Mouse (Mus musculus) midbrain, embryonic 11.5 days (tissue): ENCODE data around the gene Gm10135. TPM values are rescaled to one million over a fixed set of nuclear protein-coding genes. Genes with fewer than 3 reads are reported as not detected.
A peak's percentile ranks its signal among the peaks of the same experiment; 100 is the strongest.
"Not testable (repeated sequence)": the region's sequence is repeated elsewhere in the genome, so short reads cannot be mapped to it uniquely, and the experiment has no call there.

Experiments used
- ATAC-seq: fragments of 200-750 bp; cut with Nextera tagmentation; 2 replicates; pipeline ENCODE4 v1.8.0; 2017; ENCODE audit warnings: moderate TSS enrichment, moderate library complexity; ENCODE audit not compliant: low FRiP score
- DNase-seq: peaks from one replicate; pipeline ENCODE4 v3.0.0; 2015; ENCODE audit warnings: low spot score; ENCODE audit errors: missing footprints
- H3K27ac ChIP-seq: fragments of 300-500 bp; sonication (generic); 2 replicates; pipeline ENCODE4 v1.5.1; 2014; ENCODE audit warnings: low read depth, low read length
- H3K27me3 ChIP-seq: fragments of 300-500 bp; sonication (generic); 2 replicates; pipeline ENCODE4 v1.6.1; 2014; ENCODE audit warnings: mild to moderate bottlenecking, low read length, moderate library complexity, mixed read lengths; ENCODE audit not compliant: control insufficient read depth, insufficient read depth
- H3K36me3 ChIP-seq: fragments of 300-500 bp; sonication (generic); 2 replicates; pipeline ENCODE4 v1.6.1; 2014; ENCODE audit warnings: mild to moderate bottlenecking, low read length, moderate library complexity, mixed read lengths; ENCODE audit not compliant: control insufficient read depth, insufficient read depth
- H3K4me1 ChIP-seq: fragments of 300-500 bp; sonication (generic); 2 replicates; pipeline ENCODE4 v1.6.1; 2014; ENCODE audit warnings: low read length; ENCODE audit not compliant: control insufficient read depth, insufficient read depth
- H3K4me2 ChIP-seq: fragments of 300-500 bp; sonication (generic); 2 replicates; pipeline ENCODE4 v1.6.1; 2014; ENCODE audit warnings: mild to moderate bottlenecking, moderate library complexity
- H3K4me3 ChIP-seq: fragments of 300-500 bp; sonication (generic); 2 replicates; pipeline ENCODE4 v1.5.1; 2014; ENCODE audit warnings: low read depth, low read length
- H3K9ac ChIP-seq: fragments of 300-500 bp; sonication (generic); 2 replicates; pipeline ENCODE4 v1.6.1; 2014; ENCODE audit warnings: low read length
- H3K9me3 ChIP-seq: fragments of 300-500 bp; sonication (generic); 2 replicates; pipeline ENCODE4 v1.6.1; 2016; ENCODE audit warnings: low read length; ENCODE audit not compliant: control insufficient read depth
- WGBS: fragments of 180-500 bp; shearing (Covaris S2); extraction: QIAGEN DNeasy Blood & Tissue Kit; methylation state at CpG from one replicate; pipeline ENCODE4 v1.1.7; 2014; 5-methylcytosine and 5-hydroxymethylcytosine counted together
- polyA plus RNA-seq: library from polyadenylated mRNA; unstranded; fragments of >200 nt; fragmentation: Nextera tagmentation; extraction: Ambion mirVana; gene quantifications from 2 replicates; pipeline ENCODE4 v1.2.1, GENCODE M21; 2014

Gene Gm10135
- polyA plus RNA-seq, 1 experiment from 2014 or later, result not detected

GRCm38 (mm10) chr5:72950252-72950651 is 24.2 kb downstream of the Gm10135 start:
- Histone ChIP-seq H3K27me3 (no peaks in the 10 kb centered on the region), H3K27ac (no peak overlapping the region), H3K4me2 (no peak overlapping the region), H3K9ac (no peak overlapping the region), H3K4me3 (no peak overlapping the region), H3K36me3 (peaks cover 3% of the 10 kb centered on the region), H3K9me3 (no peaks in the 10 kb centered on the region), H3K4me1 (no peaks in the 10 kb centered on the region)
- WGBS, result 95% methylated on average over 2 of the region's 2 CpGs
- ATAC-seq (no peak), DNase-seq (no peak)

DNA sequence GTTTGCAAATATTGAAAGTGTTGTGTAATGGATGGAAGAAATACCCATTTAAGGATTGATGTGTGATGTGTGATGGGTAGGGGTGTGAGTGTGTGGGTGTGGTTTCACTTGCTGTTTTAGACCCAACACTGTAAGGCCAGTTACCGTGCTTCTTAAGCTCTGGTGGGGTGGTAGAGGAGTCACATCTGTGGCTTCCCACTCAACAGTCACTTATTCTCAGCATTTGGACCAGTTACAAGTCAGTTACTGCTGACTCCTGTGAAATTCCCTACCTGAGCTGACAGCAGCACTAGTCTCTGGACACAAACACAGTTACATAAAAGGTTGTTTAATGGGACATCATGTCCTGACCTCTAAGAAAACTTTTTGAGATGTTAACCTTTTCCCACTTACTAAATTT is 26.4 kb downstream of the Gm10135 start:
- Histone ChIP-seq H3K4me2 (no peak overlapping the region), H3K9me3 (no peaks in the 10 kb centered on the region), H3K36me3 (peaks cover 3% of the 10 kb centered on the region), H3K9ac (no peak overlapping the region), H3K27ac (no peak overlapping the region), H3K27me3 (no peaks in the 10 kb centered on the region), H3K4me1 (no peaks in the 10 kb centered on the region), H3K4me3 (no peak overlapping the region)
- 93% methylated on average over 1 of the region's 1 CpGs for WGBS
- DNase-seq (no peak), ATAC-seq (no peak)

DNA sequence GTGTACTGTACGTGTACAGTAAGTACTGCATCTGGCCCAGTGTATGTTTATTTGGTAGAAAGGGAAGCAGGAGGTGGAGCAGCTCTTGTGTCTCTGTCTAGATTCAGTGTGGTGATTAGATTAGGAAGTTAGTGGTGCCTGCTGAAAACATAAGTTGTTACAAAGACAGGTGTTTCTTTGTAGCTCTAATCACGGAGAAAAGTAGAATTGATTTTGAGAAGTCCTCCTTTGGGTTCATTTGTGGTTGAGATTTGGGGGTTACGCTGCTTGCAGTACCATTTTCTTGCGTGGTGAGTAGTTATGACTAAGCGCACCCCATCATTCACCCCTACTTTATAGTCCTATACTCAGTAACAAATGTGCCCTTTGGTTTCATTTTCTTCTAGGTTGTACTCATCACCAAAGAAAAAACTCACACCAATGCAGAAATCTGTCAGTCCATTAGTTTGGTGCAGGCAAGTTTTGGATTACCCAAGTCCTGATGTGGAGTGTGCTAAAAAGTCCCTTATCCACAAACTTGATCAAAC is 33.5 kb downstream of the Gm10135 start:
- Histone ChIP-seq H3K9ac (no peak overlapping the region), H3K4me3 (no peak overlapping the region), H3K27ac (no peak overlapping the region), H3K4me2 (no peak overlapping the region), H3K36me3 (no peaks in the 10 kb centered on the region), H3K27me3 (no peaks in the 10 kb centered on the region), H3K9me3 (no peaks in the 10 kb centered on the region), H3K4me1 (no peaks in the 10 kb centered on the region)
- no peak for ATAC-seq
- 96% methylated on average over 5 of the region's 5 CpGs for WGBS
- peak; percentile 21 for DNase-seq

DNA sequence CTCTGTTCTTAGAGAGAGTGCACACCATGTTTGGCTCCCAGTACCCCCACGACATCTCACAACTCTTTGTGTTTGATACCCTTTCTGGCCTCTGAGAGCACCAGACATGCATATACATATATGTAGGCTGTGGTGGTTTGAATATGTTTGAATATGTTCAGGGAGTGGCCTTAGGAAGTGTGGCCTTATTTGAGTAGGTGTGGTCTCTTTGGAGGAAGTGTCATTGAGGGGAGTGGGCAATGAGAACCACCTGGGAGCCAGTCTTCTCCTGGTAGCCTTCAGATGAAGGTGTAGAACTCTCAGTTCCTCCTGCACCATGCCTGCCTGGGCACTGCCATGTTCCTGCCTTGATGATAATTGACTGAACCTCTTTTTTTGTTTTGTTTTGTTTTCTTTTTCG is 35.2 kb downstream of the Gm10135 start:
- Histone ChIP-seq H3K9me3 (no peaks in the 10 kb centered on the region), H3K27ac (no peak overlapping the region), H3K4me3 (no peak overlapping the region), H3K36me3 (no peaks in the 10 kb centered on the region), H3K9ac (no peak overlapping the region), H3K4me2 (no peak overlapping the region), H3K4me1 (no peaks in the 10 kb centered on the region), H3K27me3 (no peaks in the 10 kb centered on the region)
- WGBS, result 94% methylated on average over 2 of the region's 2 CpGs
- DNase-seq (peak; percentile 45), ATAC-seq (no peak)

- not testable (repeated sequence) for H3K4me3 ChIP-seq, H3K9ac ChIP-seq, ATAC-seq, H3K36me3 ChIP-seq, H3K4me2 ChIP-seq, H3K9me3 ChIP-seq, H3K27ac ChIP-seq, H3K4me1 ChIP-seq, H3K27me3 ChIP-seq
- DNase-seq, result peak; percentile 26
- WGBS, result 97% methylated on average over 3 of the region's 3 CpGs
Observed at GRCm38 (mm10) chr5:72938421-72938820, 36.1 kb downstream of the Gm10135 start.

GRCm38 (mm10) chr5:72933026-72933675 is 41.4 kb downstream of the Gm10135 start:
- WGBS, result 92% methylated on average over 17 of the region's 17 CpGs
- no peaks in the 10 kb centered on the region for H3K27me3 ChIP-seq

GRCm38 (mm10) chr5:72927074-72927473 is 47.4 kb downstream of the Gm10135 start:
- Histone ChIP-seq H3K27me3 (no peaks in the 10 kb centered on the region), H3K4me2 (no peak overlapping the region), H3K4me3 (no peak overlapping the region), H3K9ac (no peak overlapping the region), H3K9me3 (no peaks in the 10 kb centered on the region), H3K27ac (no peak overlapping the region), H3K36me3 (no peaks in the 10 kb centered on the region), H3K4me1 (no peaks in the 10 kb centered on the region)
- DNase-seq, result no peak
- no peak for ATAC-seq

More at GRCm38 (mm10) chr5:72933026-72933675, 41.4 kb downstream of the Gm10135 start:
- DNase-seq, result peak; percentile 17
- H3K27ac ChIP-seq, result no peak overlapping the region
- no peaks in the 10 kb centered on the region for H3K9me3 ChIP-seq
- H3K4me2 ChIP-seq, result no peak overlapping the region
- ATAC-seq, result no peak
- H3K36me3 ChIP-seq, result no peaks in the 10 kb centered on the region
- no peaks in the 10 kb centered on the region for H3K4me1 ChIP-seq
- H3K4me3 ChIP-seq, result no peak overlapping the region
- no peak overlapping the region for H3K9ac ChIP-seq

DNA sequence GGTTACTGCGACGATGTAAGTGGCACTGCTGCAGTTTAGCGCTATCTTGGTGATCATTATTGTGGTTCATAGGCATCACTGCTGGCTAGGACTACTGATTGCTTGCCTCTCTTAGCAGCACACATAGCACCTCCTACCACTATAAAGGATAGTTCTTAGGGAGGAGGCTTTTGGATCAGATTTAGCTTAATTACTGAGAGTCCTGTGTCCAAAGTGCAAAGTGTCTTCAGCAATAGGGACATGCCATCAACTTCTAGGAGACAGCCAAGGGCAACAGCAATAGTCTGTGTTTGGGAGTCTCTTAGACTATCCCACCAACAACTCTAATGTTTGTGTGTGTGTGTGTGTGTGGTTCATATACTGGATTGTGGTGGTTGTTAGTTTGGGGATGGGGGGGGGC is 51.7 kb downstream of the Gm10135 start:
- H3K4me1 ChIP-seq, result no peaks in the 10 kb centered on the region
- no peak overlapping the region for H3K4me2 ChIP-seq
- WGBS, result 89% methylated on average over 3 of the region's 3 CpGs
- DNase-seq (no peak), ATAC-seq (no peak)
- no peak overlapping the region for H3K27ac ChIP-seq
- H3K4me3 ChIP-seq, result no peak overlapping the region
- H3K9me3 ChIP-seq, result no peaks in the 10 kb centered on the region
- H3K27me3 ChIP-seq, result no peaks in the 10 kb centered on the region
- H3K9ac ChIP-seq, result no peak overlapping the region
- H3K36me3 ChIP-seq, result no peaks in the 10 kb centered on the region

- Histone ChIP-seq H3K4me3 (no peak overlapping the region), H3K27ac (no peak overlapping the region), H3K36me3 (no peaks in the 10 kb centered on the region), H3K4me2 (no peak overlapping the region), H3K9ac (no peak overlapping the region), H3K9me3 (no peaks in the 10 kb centered on the region), H3K27me3 (no peaks in the 10 kb centered on the region), H3K4me1 (peaks cover 11% of the 10 kb centered on the region)
- WGBS, result 96% methylated on average over 8 of the region's 8 CpGs
- ATAC-seq, result no peak
- no peak for DNase-seq
Observed at GRCm38 (mm10) chr5:72921171-72921570, 53.3 kb downstream of the Gm10135 start.
